Mouse (Mus musculus): ENCODE measurements around the gene Dab1.

DNA sequence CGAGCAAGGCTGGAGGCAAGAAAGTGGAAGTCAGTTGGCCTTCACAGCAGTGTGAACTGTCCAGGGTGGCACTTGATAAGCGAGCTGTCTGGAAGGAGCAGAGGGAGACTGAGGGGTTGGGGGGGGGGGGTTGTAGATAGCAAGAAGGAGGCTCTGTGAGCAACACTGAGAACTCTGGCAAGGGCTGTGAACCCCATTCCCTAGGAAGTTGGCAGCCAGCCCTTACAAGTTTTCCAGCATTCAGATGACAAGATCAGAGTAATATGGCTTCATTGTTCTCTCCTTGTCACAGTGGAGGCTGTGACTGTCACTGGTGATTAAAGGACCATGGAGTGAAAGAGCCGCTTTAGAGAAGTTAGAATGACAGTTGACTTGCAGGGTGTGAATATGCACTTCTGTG, 662.4 kb downstream of the Dab1 start:
- TF ChIP-seq POLR2A (IDR thresholded peaks at IDR 0.05; ENCODE audit: borderline replicate concordance, insufficient read depth, low read length) (no peak), CTCF (IDR thresholded peaks at IDR 0.05; ENCODE audit: borderline replicate concordance, insufficient read depth, low read depth, low read length) (no peak)
